Mouse (Mus musculus): Measurements from ENCODE around the gene Ankrd42. TPM values are rescaled to one million over a fixed set of nuclear protein-coding genes. Genes with fewer than 3 reads are reported as not detected.

Gene Ankrd42
- total and polyA plus RNA-seq, 3 experiments, result 1.1 to 1.4 TPM; not detected in 1

GRCm38 (mm10) chr7:92566775-92567174 is 70.2 kb downstream of the Ankrd42 start:
- Histone ChIP-seq H3K36me3 (ENCODE audit: control insufficient read depth in 1 of 2, insufficient read depth in 2 of 2, low read length in 2 of 2) (no peaks in the 10 kb centered on the region), H3K9ac (ENCODE audit: control insufficient read depth, low read depth, low read length, poor library complexity, severe bottlenecking) (no peak overlapping the region), H3K27me3 (ENCODE audit: control insufficient read depth in 1 of 2, insufficient read depth in 2 of 2, low read length in 2 of 2) (no peaks in the 10 kb centered on the region; a peak in 1 of 4 replicates), H3K4me3 (ENCODE audit: control insufficient read depth in 1 of 2, insufficient read depth in 1 of 2, low read depth in 2 of 2, low read length in 2 of 2) (no peak overlapping the region), H3K79me2 (ENCODE audit: control insufficient read depth, insufficient read depth, low read length, poor library complexity) (no peaks in the 10 kb centered on the region), H3K4me1 (ENCODE audit: control insufficient read depth in 1 of 2, insufficient read depth in 2 of 2, low read length in 2 of 2) (no peaks in the 10 kb centered on the region), H3K27ac (ENCODE audit: control insufficient read depth, low read depth, low read length) (no peak overlapping the region), H3K9me3 (replicated peaks; ENCODE audit: insufficient read depth, low read length) (no peaks in the 10 kb centered on the region)
- no peak for DNase-seq (ENCODE audit: low read depth, low spot score)
- TF ChIP-seq SIN3A (IDR thresholded peaks at IDR 0.05; ENCODE audit: low read length) (no peak), ELF1 (IDR thresholded peaks at IDR 0.05; ENCODE audit: low read depth, low read length) (no peak), CTCF (IDR thresholded peaks at IDR 0.05 in 2 of 3, conservative IDR thresholded peaks at IDR 0.05 in 1 of 3; ENCODE audit: control insufficient read depth in 1 of 3, insufficient read depth in 1 of 3, low read depth in 2 of 3, low read length in 3 of 3, poor library complexity in 1 of 3, severe bottlenecking in 1 of 3) (no peak), MEF2A (IDR thresholded peaks at IDR 0.05; ENCODE audit: extremely low read depth, insufficient replicate concordance, low read depth, low read length, poor library complexity, severe bottlenecking) (no peak), UBTF (IDR thresholded peaks at IDR 0.05; ENCODE audit: borderline replicate concordance, insufficient read depth, low read depth, low read length) (no peak), MAX (IDR thresholded peaks at IDR 0.05; ENCODE audit: low read length) (no peak), KAT2A (conservative IDR thresholded peaks at IDR 0.05; ENCODE audit: low read depth, low read length) (no peak), E2F4 (IDR thresholded peaks at IDR 0.05; ENCODE audit: borderline replicate concordance, low read depth, low read length) (no peak), MAFK (IDR thresholded peaks at IDR 0.05; ENCODE audit: borderline replicate concordance, low read depth, low read length) (no peak), USF2 (IDR thresholded peaks at IDR 0.05; ENCODE audit: borderline replicate concordance in 1 of 2, insufficient read depth in 1 of 2, low read depth in 1 of 2, low read length in 2 of 2) (no peak), CHD1 (IDR thresholded peaks at IDR 0.05; ENCODE audit: low read depth, low read length) (no peak), JUND (IDR thresholded peaks at IDR 0.05; ENCODE audit: low read depth, low read length) (no peak)

- TF ChIP-seq MAFK (IDR thresholded peaks at IDR 0.05; ENCODE audit: borderline replicate concordance, low read depth, low read length), result no peak
- no peak for TF ChIP-seq ELF1 (IDR thresholded peaks at IDR 0.05; ENCODE audit: low read depth, low read length)
- no peak for TF ChIP-seq RCOR1 (IDR thresholded peaks at IDR 0.05; ENCODE audit: low read depth, low read length)
- no peak for TF ChIP-seq KAT2A (conservative IDR thresholded peaks at IDR 0.05; ENCODE audit: low read depth, low read length)
- TF ChIP-seq MAZ (IDR thresholded peaks at IDR 0.05; ENCODE audit: low read depth, low read length), result no peak
- TF ChIP-seq CHD1 (IDR thresholded peaks at IDR 0.05; ENCODE audit: low read depth, low read length), result no peak
- no peak for TF ChIP-seq ETS1 (IDR thresholded peaks at IDR 0.05; ENCODE audit: low read depth, low read length)
- no peak for TF ChIP-seq NRF1 (IDR thresholded peaks at IDR 0.05; ENCODE audit: insufficient read depth, low read depth, low read length, poor library complexity, severe bottlenecking)
- TF ChIP-seq MXI1 (IDR thresholded peaks at IDR 0.05; ENCODE audit: low read depth, low read length), result no peak
- no peaks in the 10 kb centered on the region for H3K36me3 ChIP-seq (ENCODE audit: control insufficient read depth in 1 of 2, insufficient read depth in 2 of 2, low read length in 2 of 2)
- no peak within 1 kb of the TSS for H3K4me3 ChIP-seq (ENCODE audit: control insufficient read depth in 1 of 2, insufficient read depth in 1 of 2, low read depth in 2 of 2, low read length in 2 of 2)
- no peaks in the 10 kb centered on the region; a peak in 1 of 4 replicates for H3K27me3 ChIP-seq (ENCODE audit: control insufficient read depth in 1 of 2, insufficient read depth in 2 of 2, low read length in 2 of 2)
- DNase-seq (ENCODE audit: low read depth, low spot score), result no peak
- H3K9me3 ChIP-seq (replicated peaks; ENCODE audit: insufficient read depth, low read length), result no peaks in the 10 kb centered on the region
- no peak within 1 kb of the TSS for H3K9ac ChIP-seq (ENCODE audit: control insufficient read depth, low read depth, low read length, poor library complexity, severe bottlenecking)
- no peaks in the 10 kb centered on the region for H3K4me1 ChIP-seq (ENCODE audit: control insufficient read depth in 1 of 2, insufficient read depth in 2 of 2, low read length in 2 of 2)
- no peaks in the 10 kb centered on the region for H3K79me2 ChIP-seq (ENCODE audit: control insufficient read depth, insufficient read depth, low read length, poor library complexity)
- H3K27ac ChIP-seq (ENCODE audit: control insufficient read depth, low read depth, low read length), result no peak within 1 kb of the TSS
These were observed 75.7 kb downstream of the Ankrd42 start, which contains the start of gene Ccdc90b for GRCm38 (mm10) chr7:92560986-92561876. Gene Ccdc90b (plus strand): TSS chr7:92561149.

Data from MEL (cell line).